Mouse (Mus musculus) olfactory bulb, adult 2 months (tissue): ENCODE data around the gene Xrcc5.

Experiments
- CTCF ChIP-seq: fragments of 200-500 bp; IDR thresholded peaks from 2 replicates; pipeline ENCODE4 v1.5.1; 2012; ENCODE audit warnings: low read depth, mild to moderate bottlenecking, low read length, moderate library complexity; ENCODE audit not compliant: insufficient read depth
- POLR2A ChIP-seq: fragments of 200-500 bp; IDR thresholded peaks from 2 replicates; pipeline ENCODE4 v1.6.1; 2012; ENCODE audit warnings: mild to moderate bottlenecking, low read depth, low read length, moderate library complexity; ENCODE audit not compliant: insufficient read depth

GRCm38 (mm10) chr1:72409936-72410335 is 102.7 kb downstream of the Xrcc5 start:
- TF ChIP-seq CTCF (no peak), POLR2A (no peak)
